Mouse (Mus musculus): ENCODE measurements around the gene Stox2. TPM values are rescaled to one million over a fixed set of nuclear protein-coding genes. Genes with fewer than 3 reads are reported as not detected.

The Stox2 gene
- total RNA-seq, 2 experiments from 2014 or later = 85.0 to 89.4 TPM

DNA sequence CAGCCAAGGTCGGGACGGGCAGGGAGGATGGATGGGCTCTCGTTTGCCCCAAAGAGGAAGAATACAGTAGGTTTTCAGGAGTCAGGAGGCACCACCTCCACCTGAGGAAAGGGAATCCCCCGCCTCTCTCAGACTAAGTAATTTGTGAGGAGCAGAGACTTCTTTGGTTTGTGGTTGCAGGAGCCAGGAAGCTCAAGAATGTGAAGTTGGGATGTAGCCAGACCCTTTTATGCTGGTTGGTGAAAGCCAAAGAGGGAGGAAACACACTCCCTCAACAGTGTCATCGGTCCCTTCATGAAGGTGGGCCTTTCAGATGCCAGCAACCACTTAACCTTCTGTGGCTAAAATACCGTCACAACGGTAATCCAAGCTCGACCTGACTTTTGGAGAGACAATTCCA lies 119.8 kb downstream of the Stox2 start:
- intact Hi-C loops (cut with DNase I) = no loop called here
- DNase-seq (ENCODE audit: extremely low spot score in 1 of 2, low spot score in 2 of 2) = no peak

DNA sequence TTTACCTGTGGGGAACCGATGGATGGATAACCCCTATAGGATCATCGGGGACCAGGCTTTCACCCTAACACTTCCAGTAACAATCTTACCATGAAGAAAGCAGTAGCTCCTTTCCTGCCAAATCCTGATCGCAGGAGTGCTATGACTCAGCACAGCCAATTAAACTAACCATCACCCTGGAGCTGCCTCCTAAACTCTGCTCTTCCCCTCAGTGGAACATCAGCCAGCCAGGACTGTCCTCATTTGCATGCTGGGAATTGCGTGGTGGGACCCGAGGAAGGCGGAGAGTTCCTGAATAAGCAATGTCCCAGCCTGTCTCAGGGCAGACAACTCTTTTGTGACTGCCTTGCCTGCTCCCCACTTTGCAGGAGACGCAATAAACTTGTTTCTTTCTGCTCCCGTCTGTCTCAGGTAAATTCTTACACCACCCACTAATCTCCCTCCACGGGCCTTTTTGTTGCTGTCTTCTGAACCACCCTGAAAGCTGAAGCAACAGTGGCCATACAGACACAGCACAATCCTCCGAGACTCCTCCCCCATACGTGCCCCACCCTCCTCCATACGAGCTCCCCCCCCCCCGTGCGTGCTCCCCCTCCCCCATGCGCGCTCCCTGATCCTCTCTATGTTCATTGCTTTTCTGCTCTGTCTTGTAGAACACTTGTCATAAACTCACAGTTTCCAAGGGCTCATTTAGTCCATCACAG lies 121.9 kb downstream of the Stox2 start:
- intact Hi-C loops (cut with DNase I) = no loop called here
- no peak for DNase-seq (ENCODE audit: extremely low spot score in 1 of 2, low spot score in 2 of 2)

DNA sequence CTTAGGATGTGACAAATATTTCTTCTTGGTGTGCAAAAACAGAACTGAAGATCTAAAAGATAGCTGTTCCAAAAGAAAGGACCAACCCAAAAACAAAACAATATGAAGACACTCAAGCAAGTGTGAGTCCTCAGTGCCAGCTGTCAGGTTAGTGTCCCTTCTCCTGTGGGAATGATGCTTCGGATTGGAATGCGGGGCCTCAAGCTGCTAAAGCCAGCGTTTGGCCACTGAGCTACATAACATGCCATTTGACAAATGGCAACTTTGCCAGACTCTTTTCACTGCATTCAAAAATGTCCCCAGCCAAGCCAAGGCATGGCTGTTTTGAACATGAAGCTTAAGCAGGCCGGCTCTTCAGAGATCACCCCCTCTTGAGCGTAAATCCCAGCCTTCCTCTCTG lies 124.9 kb downstream of the Stox2 start:
- intact Hi-C loops (cut with DNase I) = no loop called here
- DNase-seq (ENCODE audit: extremely low spot score in 1 of 2, low spot score in 2 of 2) = no peak

DNA sequence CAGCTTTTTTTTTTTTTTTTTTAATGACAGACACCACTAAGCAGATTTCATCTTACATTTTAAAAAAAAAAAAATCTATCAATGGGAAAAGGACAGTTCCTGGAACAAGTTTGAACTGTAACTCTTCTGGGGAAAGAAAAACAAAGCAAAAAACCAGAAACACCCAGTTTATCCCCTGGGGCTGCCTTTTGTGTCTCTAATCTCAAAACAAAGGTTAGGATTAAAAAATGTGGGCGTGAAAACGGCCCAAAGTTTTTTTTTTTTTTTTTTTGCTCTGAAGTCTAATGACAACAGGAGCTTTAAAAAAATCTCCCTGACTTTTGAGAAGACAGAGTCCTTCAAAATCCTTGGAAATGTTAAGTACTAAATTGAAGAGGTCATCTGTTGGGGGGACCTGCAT lies 125.5 kb downstream of the Stox2 start:
- intact Hi-C loops (cut with DNase I) = no loop called here
- DNase-seq (ENCODE audit: extremely low spot score in 1 of 2, low spot score in 2 of 2) = no peak

DNA sequence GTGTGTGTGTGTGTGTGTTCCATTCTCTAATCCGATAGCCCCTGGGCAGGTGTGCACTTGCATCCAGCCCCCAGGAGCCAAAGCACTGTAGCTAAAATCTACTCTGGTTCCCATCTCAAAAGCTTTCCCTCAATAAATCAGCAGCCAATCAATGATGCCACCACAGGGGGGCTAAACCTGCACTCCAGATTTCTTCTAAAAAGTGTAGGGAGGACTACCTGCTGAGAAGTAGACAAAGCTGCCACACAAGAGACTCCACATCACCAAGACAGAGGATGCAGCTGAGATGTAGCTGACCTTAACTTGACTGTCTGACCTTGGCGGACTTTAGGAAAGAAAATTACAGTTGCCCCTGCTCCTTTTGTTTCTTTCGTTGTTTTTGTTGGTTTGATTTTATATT lies 127.7 kb downstream of the Stox2 start:
- intact Hi-C loops (cut with DNase I) = no loop called here
- no peak for DNase-seq (ENCODE audit: extremely low spot score in 1 of 2, low spot score in 2 of 2)

DNA sequence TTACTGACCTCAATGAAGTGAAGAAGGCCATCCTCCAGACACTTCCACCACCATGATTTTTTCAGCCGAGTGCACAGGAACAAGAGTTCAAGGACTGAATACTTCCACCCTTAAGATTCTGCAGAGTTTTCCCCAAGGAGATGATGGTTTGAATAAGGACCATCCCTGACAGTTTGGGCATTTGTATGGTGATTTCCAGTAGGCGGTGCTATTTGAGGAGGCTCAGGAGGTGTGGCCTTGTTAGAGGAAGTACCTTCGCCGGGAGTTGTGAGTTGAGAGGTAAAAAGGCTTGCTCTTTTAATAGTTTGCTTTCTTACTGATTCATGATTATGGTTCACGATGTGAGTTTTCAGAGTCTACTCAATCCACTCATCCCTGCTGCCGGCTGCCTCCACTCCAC lies 138.0 kb downstream of the Stox2 start:
- intact Hi-C loops (cut with DNase I) = no loop called here
- DNase-seq (ENCODE audit: extremely low spot score in 1 of 2, low spot score in 2 of 2) = no peak

DNA sequence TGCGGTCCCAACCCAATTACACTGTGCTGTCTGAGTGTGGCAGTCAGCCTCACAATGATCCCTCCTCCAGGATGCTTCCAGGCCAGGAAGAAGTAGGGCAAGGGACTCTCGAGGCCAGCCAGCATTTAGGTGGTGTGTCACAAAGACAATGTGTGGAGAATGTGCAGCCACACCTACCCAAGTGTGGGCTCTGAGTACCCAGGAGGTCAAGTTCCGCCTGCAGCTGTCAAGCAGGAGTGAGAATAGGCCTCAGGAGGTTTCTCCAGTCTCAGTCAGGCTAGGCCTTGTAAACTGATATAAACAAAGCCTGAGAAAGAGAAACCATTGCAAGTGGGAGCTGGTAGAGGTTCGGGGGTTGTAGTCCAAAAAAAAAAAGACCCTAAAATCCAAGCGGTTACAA lies 139.8 kb downstream of the Stox2 start:
- no peak for DNase-seq (ENCODE audit: extremely low spot score in 1 of 2, low spot score in 2 of 2)
- intact Hi-C loops (cut with DNase I) = no loop called here

DNA sequence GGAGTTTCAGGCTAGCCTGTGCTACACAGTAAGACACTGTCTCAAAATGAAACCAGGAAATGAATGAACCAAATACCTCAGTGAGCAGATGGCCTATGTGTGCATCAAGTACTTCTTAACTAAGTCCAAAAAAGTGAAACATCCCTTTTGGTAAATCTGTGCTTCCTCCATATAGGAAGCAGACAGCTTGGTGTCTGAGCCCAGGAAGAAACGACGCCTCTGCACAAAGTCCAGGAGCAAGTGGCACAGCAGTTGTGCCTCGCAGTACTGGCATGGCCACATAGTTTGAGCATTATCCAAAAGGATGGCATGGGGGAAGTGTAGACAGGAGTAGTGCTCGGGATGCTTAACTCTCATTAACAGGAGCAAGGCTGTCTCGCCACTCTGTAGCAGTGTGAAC lies 140.3 kb downstream of the Stox2 start:
- intact Hi-C loops (cut with DNase I) = no loop called here
- no peak for DNase-seq (ENCODE audit: extremely low spot score in 1 of 2, low spot score in 2 of 2)

DNA sequence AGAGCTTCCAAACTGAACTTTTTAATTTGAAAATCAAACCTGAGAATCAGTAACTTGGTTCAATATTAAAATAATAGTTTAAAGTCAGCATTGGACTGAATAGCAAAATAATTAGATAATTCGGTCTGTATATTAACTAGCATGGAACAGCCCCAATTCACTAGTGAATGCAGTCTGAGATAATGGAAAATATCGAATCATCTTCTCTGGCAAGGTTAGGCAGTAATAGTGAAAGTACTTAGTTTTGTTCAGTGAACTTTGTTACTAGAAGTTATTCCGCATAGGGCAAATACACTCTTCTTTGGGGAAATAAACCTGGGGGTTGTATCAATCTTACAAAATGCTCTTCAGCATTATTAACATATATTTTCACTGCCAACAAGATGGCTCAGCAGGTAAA lies 147.7 kb downstream of the Stox2 start:
- no peak for DNase-seq (ENCODE audit: extremely low spot score in 1 of 2, low spot score in 2 of 2)
- intact Hi-C loops (cut with DNase I) = no loop called here

DNA sequence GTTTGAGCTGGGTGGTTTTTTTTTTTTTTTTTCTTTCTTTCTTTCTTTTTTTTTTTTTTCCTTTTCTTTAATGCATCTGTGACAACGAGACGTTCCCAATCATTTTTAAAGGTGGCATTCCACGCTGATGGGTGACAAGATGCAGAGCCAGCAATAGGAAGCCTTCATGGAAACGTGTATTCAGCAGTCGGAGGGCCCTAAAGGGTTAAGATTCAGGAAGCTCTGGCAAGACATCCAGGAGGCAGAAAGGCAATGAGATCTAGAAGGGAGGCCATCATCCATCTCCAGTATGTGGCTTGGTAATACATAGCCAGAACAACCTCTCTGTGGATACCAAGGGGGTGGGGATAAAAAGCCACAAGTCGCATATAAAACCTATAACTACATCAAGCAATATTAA lies 156.5 kb downstream of the Stox2 start:
- no peak for DNase-seq (ENCODE audit: extremely low spot score in 1 of 2, low spot score in 2 of 2)
- intact Hi-C loops (cut with DNase I) = loop anchor here (5.0 kb wide), 4 partner anchors 47 to 272 kb away; no protein-coding TSS in a partner anchor

DNA sequence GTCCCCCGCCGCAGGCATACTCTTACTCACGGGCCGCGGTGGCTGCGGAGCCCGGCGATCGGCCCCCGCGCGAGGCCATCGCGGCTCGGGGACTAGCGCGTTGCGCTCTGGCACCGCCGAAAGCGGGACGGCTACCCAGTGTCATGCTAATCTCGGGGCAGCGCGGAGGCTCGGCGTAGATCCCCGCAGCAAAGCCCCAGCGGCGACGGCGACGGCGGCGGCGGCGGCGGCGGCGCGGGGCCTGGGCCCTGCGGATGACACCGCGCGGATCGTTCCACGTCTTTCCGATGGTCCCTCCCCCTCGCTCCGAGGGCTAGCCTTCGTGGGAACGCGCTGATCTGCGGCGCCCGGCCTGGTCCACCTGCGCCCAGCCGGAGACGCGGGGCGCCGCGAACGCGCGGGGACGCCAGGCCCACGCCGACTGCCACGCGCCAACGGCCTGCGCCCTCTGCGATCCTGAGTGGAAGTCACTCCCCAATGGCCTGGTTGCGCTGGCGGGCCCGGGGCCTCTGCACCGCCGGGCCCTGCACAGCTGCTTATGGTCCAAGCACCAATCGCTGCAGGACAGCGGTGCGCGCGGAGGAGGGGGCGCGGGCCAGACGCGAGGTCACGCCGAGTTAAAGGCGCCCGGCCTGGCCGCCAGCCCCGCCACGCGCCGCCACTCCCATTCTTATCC lies 157.2 kb downstream of the Stox2 start:
- DNase-seq (ENCODE audit: extremely low spot score in 1 of 2, low spot score in 2 of 2) = peak; percentile 44 to 80
- intact Hi-C loops (cut with DNase I) = loop anchor here (5.0 kb wide), 4 partner anchors 47 to 272 kb away; no protein-coding TSS in a partner anchor

DNA sequence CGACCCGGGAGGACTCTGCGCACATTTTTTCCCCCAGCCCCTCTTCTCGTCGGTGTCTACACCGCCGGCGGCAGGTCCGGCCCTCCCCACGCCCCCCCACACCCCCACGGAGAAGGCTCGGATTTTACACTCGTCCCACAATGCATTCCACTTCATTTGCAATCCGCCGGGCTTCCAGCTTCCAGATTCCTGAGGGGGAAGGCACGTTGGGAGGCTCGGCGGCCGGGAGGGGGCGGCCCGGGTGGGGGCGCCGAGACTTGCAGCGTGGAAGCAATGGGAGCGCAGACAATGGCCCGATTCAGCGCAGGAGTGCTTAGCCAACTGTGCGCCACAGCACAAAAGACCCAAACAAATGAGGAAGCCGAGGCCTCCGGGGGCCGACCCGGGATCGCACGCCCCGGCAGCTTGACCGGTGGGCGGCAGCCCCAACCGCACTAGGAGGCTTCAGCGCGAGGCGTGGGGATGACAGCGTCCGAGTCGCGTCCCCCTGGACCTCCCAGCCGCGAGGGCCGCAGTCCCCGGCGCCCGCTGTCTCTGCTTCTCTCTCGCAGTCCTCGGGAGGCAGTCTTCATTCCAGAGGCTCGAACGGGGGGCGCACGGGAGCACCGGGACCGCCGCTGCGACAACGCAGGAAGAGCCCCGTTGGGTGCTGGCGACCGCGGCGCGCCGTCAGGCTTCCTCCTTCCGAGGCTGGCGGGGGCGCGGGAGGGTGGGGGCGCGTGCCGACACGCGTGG lies 157.9 kb downstream of the Stox2 start:
- intact Hi-C loops (cut with DNase I) = loop anchor here (5.0 kb wide), 4 partner anchors 46 to 271 kb away; no protein-coding TSS in a partner anchor
- peak; percentile 56 to 81 for DNase-seq (ENCODE audit: extremely low spot score in 1 of 2, low spot score in 2 of 2)

DNA sequence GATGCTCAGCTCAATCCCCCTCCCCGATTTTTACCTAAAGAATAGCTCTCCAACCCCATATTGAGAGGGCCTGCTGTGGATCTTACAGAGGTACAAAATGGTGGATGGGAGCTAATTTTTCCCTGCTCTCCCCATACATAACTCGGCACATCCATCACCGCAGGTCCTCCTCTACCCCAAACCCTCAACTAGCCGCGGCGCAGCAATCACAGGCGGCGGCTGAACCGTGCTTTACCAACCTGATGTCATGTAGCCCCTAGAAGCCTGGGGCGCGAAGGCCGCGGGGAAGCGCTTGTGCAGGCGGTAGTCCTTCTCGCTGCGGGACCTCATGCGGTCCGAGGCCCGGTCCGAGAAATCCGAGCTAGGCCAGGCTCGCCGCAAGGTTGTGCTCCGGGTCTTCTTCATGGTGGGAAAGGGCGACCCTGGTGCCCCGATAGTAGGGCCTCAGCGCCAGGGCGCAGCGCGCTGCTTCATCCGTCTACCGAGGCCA lies 158.5 kb downstream of the Stox2 start:
- intact Hi-C loops (cut with DNase I) = loop anchor here (5.0 kb wide), 4 partner anchors 45 to 270 kb away; no protein-coding TSS in a partner anchor
- peak in 1 of 2 experiments; percentile 62 for DNase-seq (ENCODE audit: extremely low spot score in 1 of 2, low spot score in 2 of 2)

DNA sequence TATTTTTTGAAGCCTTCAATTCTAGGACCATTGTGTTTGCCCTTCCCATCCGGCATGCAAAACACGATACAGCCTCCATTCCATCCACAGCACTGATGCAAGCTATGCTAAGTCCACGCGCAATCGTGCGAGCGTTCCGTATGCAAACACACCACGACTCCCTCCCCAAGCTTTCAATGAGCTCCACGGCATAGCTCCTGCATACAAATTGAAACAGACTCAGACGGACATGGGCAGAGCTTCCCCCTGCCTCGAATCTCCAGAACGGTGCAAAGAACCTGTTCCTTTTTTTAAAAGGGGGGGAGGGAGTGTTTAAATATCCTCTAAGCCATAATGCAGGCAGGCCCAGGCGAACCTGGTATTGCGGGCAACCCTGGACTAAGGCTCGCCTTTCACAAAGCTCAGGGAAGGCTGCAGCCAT lies 159.0 kb downstream of the Stox2 start:
- peak in 1 of 2 experiments; percentile 39 for DNase-seq (ENCODE audit: extremely low spot score in 1 of 2, low spot score in 2 of 2)
- intact Hi-C loops (cut with DNase I) = loop anchor here (5.0 kb wide), 4 partner anchors 45 to 270 kb away; no protein-coding TSS in a partner anchor

DNA sequence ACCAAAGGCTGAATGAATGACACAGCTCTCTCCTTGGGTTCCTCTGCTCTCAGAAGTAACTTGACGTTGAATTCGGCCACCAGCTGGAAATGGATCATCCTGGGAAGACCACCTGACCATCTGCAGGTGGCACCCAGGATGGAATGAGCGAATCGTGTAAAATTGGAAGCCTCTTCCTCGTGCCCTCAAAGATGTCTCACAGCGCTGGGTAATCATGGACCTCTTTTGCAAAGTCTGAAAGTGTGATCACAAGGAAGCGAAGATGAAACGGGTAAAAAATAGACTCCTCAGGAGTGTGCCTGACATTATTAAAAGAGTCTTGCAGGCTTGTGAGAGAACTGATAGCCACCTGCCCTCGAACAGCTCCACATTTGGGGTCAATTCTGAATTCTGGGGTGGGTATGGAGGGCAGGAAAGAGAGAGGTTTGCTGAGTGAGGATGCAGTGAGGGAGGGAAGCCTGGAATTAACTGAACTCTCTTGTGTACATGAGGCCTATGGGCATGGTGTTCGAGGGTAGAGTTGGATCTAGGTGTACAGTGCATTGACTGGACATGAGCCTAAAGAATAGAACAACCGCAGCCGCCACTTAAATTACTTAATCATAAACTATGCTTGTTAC lies 160.0 kb downstream of the Stox2 start:
- intact Hi-C loops (cut with DNase I) = loop anchor here (5.0 kb wide), 4 partner anchors 44 to 269 kb away; no protein-coding TSS in a partner anchor
- no peak for DNase-seq (ENCODE audit: extremely low spot score in 1 of 2, low spot score in 2 of 2)

DNA sequence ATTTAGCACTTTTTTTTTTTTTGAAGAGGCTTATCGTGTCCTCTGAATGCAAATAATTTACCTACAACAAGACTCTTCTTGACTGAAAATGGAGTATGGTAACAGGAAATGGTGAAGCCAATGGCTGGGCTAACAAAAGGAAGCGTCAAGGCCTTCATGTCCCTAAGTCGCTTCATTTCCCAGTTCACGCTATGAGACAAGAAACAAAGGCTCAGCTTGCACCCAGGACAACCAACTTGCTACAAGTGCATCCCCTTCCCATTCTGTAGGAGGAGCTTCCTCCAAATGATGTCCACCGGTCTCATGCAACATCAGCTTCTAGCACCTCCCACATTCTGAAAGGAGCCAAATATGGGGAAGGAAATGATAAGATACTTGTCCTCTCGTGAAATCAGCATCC lies 160.7 kb downstream of the Stox2 start:
- intact Hi-C loops (cut with DNase I) = loop anchor here (5.0 kb wide), 4 partner anchors 43 to 268 kb away; no protein-coding TSS in a partner anchor
- no peak for DNase-seq (ENCODE audit: extremely low spot score in 1 of 2, low spot score in 2 of 2)

DNA sequence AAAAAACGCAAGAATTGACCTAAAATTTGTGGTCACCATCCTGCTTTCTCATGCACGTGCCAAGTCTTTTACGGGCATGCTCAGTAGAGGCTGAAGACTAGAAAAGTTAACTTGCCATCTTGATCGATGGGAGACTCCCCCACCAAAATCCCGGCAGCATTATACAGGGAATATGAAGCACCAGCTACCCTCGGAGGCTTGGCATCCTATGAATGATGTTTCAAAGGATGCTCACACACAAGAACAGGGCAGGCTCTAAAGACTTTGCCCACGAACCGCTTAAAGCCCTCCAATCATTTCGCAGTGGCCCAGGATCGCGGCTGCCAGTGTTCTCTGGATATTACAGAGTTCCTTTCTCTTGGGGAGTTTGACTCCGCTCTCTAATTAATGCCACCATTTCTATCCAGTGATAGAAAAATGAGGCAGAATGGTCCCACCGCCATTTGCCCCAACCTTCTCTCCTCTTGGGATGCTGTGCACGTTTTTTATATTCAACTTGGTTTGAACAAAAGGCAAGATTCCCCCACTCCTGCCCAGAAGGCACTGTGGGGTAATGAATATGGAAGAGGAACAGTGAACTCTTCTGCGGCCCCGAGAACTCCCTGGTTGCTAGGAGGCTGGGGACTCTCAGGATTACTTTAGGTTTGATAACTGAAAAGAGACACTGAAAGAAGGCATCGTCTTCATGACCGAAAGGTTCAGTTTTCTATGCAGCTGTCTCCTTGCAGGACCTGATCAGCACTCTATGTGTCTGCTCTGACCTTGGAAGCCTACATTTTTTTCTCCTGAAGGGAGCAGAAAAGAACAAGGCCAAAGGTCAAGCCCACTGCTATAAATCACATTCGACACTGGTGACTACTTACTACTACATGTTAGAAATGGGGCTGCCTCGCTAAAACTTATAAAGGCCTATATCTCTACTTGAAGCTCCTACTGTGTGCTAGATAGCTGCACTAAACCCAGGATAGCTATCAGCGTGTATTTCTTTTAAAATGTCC lies 161.5 kb downstream of the Stox2 start:
- DNase-seq (ENCODE audit: extremely low spot score in 1 of 2, low spot score in 2 of 2) = no peak
- intact Hi-C loops (cut with DNase I) = loop anchor here (5.0 kb wide), 4 partner anchors 42 to 267 kb away; no protein-coding TSS in a partner anchor

DNA sequence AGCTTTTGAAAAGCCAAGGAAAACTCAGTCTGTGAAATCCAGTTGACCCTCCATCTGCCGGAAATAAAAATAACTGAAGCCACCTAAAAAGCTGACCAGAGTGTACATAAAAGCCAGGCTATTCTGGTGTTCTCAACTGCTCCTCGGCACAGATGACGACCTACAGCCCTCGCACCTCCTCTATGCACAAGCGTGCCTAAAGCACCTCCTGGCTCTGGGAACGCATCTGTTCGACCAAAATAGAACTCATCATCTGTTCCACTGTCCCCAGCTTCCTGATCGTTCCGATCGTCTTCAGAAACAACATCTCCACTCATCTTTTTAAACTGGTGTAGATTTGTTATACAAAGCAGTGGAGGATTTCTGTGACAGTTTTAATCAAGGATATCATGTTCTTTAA lies 166.3 kb downstream of the Stox2 start:
- intact Hi-C loops (cut with DNase I) = no loop called here

More for the DNA sequence above, 166.3 kb downstream of the Stox2 start:
- no peak for DNase-seq (ENCODE audit: extremely low spot score in 1 of 2, low spot score in 2 of 2)
